Mouse (Mus musculus) embryonic facial prominence, embryonic 10.5 days (tissue): ENCODE results near the gene Gm21118. TPM values are rescaled to one million over a fixed set of nuclear protein-coding genes. Genes with fewer than 3 reads are reported as not detected.
"Not testable (repeated sequence)": the region's sequence is repeated elsewhere in the genome, so short reads cannot be mapped to it uniquely, and the experiment has no call there.

ENCODE experiments used
- DNase-seq: peaks from one replicate; pipeline ENCODE4 v3.0.0-alpha.2; 2017; ENCODE audit warnings: low spot score
- H3K27ac ChIP-seq: fragments of 300-500 bp; sonication (generic); replicated peaks from 2 replicates; pipeline ENCODE4 v1.5.1; 2016; ENCODE audit warnings: mild to moderate bottlenecking
- H3K27me3 ChIP-seq: fragments of 300-500 bp; sonication (generic); replicated peaks from 2 replicates; pipeline ENCODE4 v1.6.1; 2016; ENCODE audit warnings: low read depth, mild to moderate bottlenecking; ENCODE audit not compliant: poor library complexity, severe bottlenecking
- H3K36me3 ChIP-seq: fragments of 300-500 bp; sonication (generic); replicated peaks from 2 replicates; pipeline ENCODE4 v1.6.1; 2016; ENCODE audit warnings: mild to moderate bottlenecking, moderate library complexity
- H3K4me1 ChIP-seq: fragments of 300-500 bp; sonication (generic); 2 replicates; pipeline ENCODE4 v1.6.1; 2016
- H3K4me3 ChIP-seq: fragments of 300-500 bp; sonication (generic); 2 replicates; pipeline ENCODE4 v1.5.1; 2016; ENCODE audit warnings: mild to moderate bottlenecking, moderate library complexity
- H3K9me3 ChIP-seq: fragments of 300-500 bp; sonication (generic); 2 replicates; pipeline ENCODE4 v1.6.1; 2016; ENCODE audit warnings: mild to moderate bottlenecking
- WGBS: fragments of 180-500 bp; shearing (Covaris S2); methylation state at CpG from one replicate; pipeline ENCODE4 v1.1.7; 2016; 5-methylcytosine and 5-hydroxymethylcytosine counted together
- polyA plus RNA-seq: library from polyadenylated mRNA; unstranded; fragments of >200 nt; fragmentation: Nextera tagmentation; extraction: Ambion mirVana; gene quantifications from 2 replicates; pipeline ENCODE4 v1.2.1, GENCODE M21; 2016

Gene Gm21118
- polyA plus RNA-seq: not detected in 2 replicates

DNA sequence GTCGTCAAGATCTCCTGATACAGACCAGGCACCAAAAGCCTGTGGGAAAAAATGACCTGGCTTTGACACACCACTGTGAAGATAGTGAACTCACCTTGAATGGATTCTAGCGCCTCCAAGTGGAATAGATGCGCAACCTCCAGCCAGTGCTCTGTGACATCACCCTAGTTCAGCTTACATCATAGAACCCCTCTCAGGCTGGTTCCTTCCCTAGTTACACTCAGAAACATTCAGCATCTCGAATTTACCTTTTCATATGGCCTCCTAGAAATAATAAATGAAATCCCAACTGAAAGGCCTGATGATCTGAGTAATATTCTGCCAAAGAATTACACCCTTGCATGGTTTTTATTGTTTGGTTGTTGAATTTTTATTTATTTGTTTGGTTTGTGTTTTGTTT lies at the start of gene Gm21118:
Gene Gm21118 (minus strand): TSS at position 101 of the 400 bp plus-strand sequence.
- H3K27ac ChIP-seq, H3K9me3 ChIP-seq, DNase-seq, H3K27me3 ChIP-seq, H3K4me1 ChIP-seq, H3K4me3 ChIP-seq, H3K36me3 ChIP-seq: not testable (repeated sequence)
- no CpG with 5 or more reads among the region's 4 CpGs for WGBS

DNA sequence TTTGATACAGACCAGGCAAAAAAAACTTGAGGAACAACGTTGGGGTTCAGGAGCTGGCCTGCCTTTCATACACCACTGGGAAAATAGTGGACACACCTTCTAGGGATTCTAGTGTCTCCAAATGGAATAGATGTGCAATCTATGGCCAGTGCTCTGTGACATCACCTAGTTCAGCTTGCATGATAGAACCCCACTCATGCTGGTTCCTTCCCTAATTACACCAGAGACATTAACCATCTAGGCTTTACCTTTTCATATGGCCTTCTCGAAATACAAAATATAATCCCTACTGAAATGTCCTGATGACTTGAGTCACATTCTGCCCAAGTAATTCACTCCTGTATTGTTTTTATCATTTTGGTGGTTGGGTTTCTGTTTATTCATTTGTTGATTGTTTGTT lies 29.7 kb upstream of the Gm21118 start, which contains the start of the genes Gm29423 and Gm29644:
Gene Gm29423 (minus strand): TSS at position 101 of the 400 bp plus-strand sequence.
Gene Gm29644 (minus strand): TSS at position 157 of the 400 bp plus-strand sequence.
- H3K4me3 ChIP-seq, DNase-seq, H3K36me3 ChIP-seq, H3K27me3 ChIP-seq, H3K27ac ChIP-seq, H3K9me3 ChIP-seq, H3K4me1 ChIP-seq: not testable (repeated sequence)
- no CpG with 5 or more reads among the region's 2 CpGs for WGBS

Other genes with a start within 250 kb of the Gm21118 start
- not detected in 2 replicates for gene Gm29423, start 29.6 kb upstream of the Gm21118 start, polyA plus RNA-seq
- not detected in 2 replicates for gene Gm29644, start 29.7 kb upstream of the Gm21118 start, polyA plus RNA-seq
- gene Gm20888, start 168.2 kb upstream of the Gm21118 start, polyA plus RNA-seq: not detected in 2 replicates